Mouse (Mus musculus): ENCODE measurements around the gene Nphp4. TPM values are rescaled to one million over a fixed set of nuclear protein-coding genes. Genes with fewer than 3 reads are reported as not detected.

The Nphp4 gene
- polyA plus RNA-seq, 1 experiment from 2014 or later: 5.7 TPM

- no peaks in the 10 kb centered on the region for H3K27me3 ChIP-seq (replicated peaks; ENCODE audit: control insufficient read depth, insufficient read depth, low read length)
- H3K9ac ChIP-seq (replicated peaks; ENCODE audit: low read depth, low read length): no peak overlapping the region
- no peak for ATAC-seq
- peaks cover 3% of the 10 kb centered on the region; the same call in 1 of the 2 replicates for H3K9me3 ChIP-seq (ENCODE audit: control insufficient read depth, low read length)
- no peak overlapping the region for H3K27ac ChIP-seq (ENCODE audit: low read length)
- no peak overlapping the region for H3K4me2 ChIP-seq (ENCODE audit: low read length)
- H3K36me3 ChIP-seq (ENCODE audit: control insufficient read depth, insufficient read depth): no peaks in the 10 kb centered on the region; the same call in 1 of the 2 replicates
- H3K4me3 ChIP-seq (replicated peaks; ENCODE audit: low read length): no peak overlapping the region
- no peaks in the 10 kb centered on the region for H3K4me1 ChIP-seq (replicated peaks; ENCODE audit: control insufficient read depth, insufficient read depth, low read length)
- 78% methylated on average over 6 of the region's 6 CpGs for WGBS
Observed at GRCm38 (mm10) chr4:152467951-152468350, 8.6 kb upstream of the Nphp4 start.

DNA sequence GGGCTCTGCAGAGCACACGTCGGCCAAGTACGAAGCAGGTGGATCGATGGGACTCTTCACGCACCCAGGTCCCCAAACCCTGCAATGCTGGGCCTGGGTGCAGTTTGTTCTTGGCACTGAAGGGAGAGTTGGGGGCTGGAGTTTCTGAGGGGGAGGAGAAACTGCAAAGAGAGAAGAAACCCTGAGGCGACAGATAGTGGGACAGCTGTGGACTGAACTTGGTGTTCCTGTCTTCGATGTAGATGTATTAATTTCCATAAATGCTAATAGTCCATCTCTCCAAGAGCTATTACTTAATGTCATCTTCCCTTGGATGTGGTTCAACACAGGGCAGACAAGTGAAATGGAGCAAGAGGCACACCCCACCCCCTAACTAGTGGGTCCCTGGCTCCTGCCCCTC lies 565 bp upstream of the Nphp4 start:
- H3K36me3 ChIP-seq (ENCODE audit: control insufficient read depth, insufficient read depth): no peaks in the 10 kb centered on the region; the same call in 1 of the 2 replicates
- no peaks in the 10 kb centered on the region for H3K27me3 ChIP-seq (replicated peaks; ENCODE audit: control insufficient read depth, insufficient read depth, low read length)
- H3K4me3 ChIP-seq (replicated peaks; ENCODE audit: low read length): no peak overlapping the region
- WGBS: 85% methylated on average over 7 of the region's 7 CpGs
- H3K4me1 ChIP-seq (replicated peaks; ENCODE audit: control insufficient read depth, insufficient read depth, low read length): peaks cover 13% of the 10 kb centered on the region
- H3K9ac ChIP-seq (replicated peaks; ENCODE audit: low read depth, low read length): no peak overlapping the region
- H3K4me2 ChIP-seq (ENCODE audit: low read length): no peak overlapping the region
- ATAC-seq: no peak
- H3K9me3 ChIP-seq (ENCODE audit: control insufficient read depth, low read length): peaks cover 3% of the 10 kb centered on the region; the same call in 1 of the 2 replicates
- no peak overlapping the region for H3K27ac ChIP-seq (ENCODE audit: low read length)

DNA sequence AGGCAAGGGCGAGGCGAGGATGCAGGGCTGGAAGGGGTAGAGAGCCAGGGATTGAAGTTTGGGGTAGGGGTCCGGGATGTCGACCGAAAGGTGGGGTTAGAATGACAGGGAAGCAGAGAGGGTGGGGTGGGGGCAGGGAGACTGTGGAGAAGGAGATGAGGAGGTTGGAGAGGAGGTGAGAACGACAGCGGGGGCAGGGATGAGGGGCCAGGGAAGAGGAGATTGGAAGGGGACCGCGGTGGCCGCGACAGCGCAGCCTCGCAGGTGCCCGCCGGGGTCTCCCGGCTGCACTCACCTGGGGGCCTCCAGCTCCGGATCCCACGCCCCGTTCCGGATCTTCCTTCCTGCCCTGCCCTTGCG lies 580 bp downstream of the Nphp4 start:
- H3K27ac ChIP-seq (ENCODE audit: low read length): no peak overlapping the region
- H3K27me3 ChIP-seq (replicated peaks; ENCODE audit: control insufficient read depth, insufficient read depth, low read length): no peaks in the 10 kb centered on the region
- no peaks in the 10 kb centered on the region for H3K9me3 ChIP-seq (ENCODE audit: control insufficient read depth, low read length)
- H3K4me2 ChIP-seq (ENCODE audit: low read length): peak overlapping the region; percentile 86
- H3K4me3 ChIP-seq (replicated peaks; ENCODE audit: low read length): peak overlapping the region; percentile 92
- WGBS: 0% methylated on average over 7 of the region's 21 CpGs
- no peaks in the 10 kb centered on the region; the same call in 1 of the 2 replicates for H3K36me3 ChIP-seq (ENCODE audit: control insufficient read depth, insufficient read depth)
- no peak for ATAC-seq
- H3K9ac ChIP-seq (replicated peaks; ENCODE audit: low read depth, low read length): peak overlapping the region; percentile 74
- H3K4me1 ChIP-seq (replicated peaks; ENCODE audit: control insufficient read depth, insufficient read depth, low read length): peaks cover 13% of the 10 kb centered on the region

GRCm38 (mm10) chr4:152477466-152478223 lies 1.1 kb downstream of the Nphp4 start, which contains the start of gene Kcnab2:
TSS of gene Kcnab2 (minus strand) at chr4:152477871.
- peaks cover 13% of the 10 kb centered on the region for H3K4me1 ChIP-seq (replicated peaks; ENCODE audit: control insufficient read depth, insufficient read depth, low read length)
- H3K4me2 ChIP-seq (ENCODE audit: low read length): peak within 1 kb of the TSS; percentile 86
- peak within 1 kb of the TSS; percentile 85 for H3K27ac ChIP-seq (ENCODE audit: low read length)
- peak within 1 kb of the TSS; percentile 92 for H3K4me3 ChIP-seq (replicated peaks; ENCODE audit: low read length)
- H3K27me3 ChIP-seq (replicated peaks; ENCODE audit: control insufficient read depth, insufficient read depth, low read length): no peaks in the 10 kb centered on the region
- no peaks in the 10 kb centered on the region for H3K36me3 ChIP-seq (ENCODE audit: control insufficient read depth, insufficient read depth)
- peak; percentile 98 for ATAC-seq
- H3K9ac ChIP-seq (replicated peaks; ENCODE audit: low read depth, low read length): peak within 1 kb of the TSS; percentile 93
- under 1% methylated on average over 63 of the region's 63 CpGs for WGBS
- no peaks in the 10 kb centered on the region for H3K9me3 ChIP-seq (ENCODE audit: control insufficient read depth, low read length)

DNA sequence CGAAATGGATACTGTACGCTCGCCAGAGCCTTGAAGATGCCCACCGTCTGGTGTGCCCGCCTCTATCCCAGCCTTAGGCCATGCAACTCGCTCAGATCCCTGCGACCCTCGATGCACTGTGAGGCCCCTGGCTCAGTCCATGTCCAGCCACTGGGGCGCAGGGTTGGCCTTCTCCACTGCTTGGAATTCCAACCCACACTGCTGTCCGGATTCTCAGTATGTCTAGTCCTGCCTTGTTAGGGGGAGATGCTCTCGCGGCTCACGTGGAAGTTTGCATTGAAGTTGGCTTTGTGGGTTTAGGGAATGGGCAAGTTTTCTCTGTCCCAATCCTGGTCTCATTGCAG lies 1.7 kb downstream of the Nphp4 start:
- H3K9me3 ChIP-seq (ENCODE audit: control insufficient read depth, low read length): no peaks in the 10 kb centered on the region
- under 1% methylated on average over 13 of the region's 13 CpGs for WGBS
- peak overlapping the region; percentile 71 for H3K4me2 ChIP-seq (ENCODE audit: low read length)
- H3K36me3 ChIP-seq (ENCODE audit: control insufficient read depth, insufficient read depth): no peaks in the 10 kb centered on the region
- H3K27ac ChIP-seq (ENCODE audit: low read length): peak overlapping the region; percentile 85
- peak overlapping the region; percentile 93 for H3K9ac ChIP-seq (replicated peaks; ENCODE audit: low read depth, low read length)
- ATAC-seq: no peak
- H3K4me1 ChIP-seq (replicated peaks; ENCODE audit: control insufficient read depth, insufficient read depth, low read length): peaks cover 13% of the 10 kb centered on the region
- no peaks in the 10 kb centered on the region for H3K27me3 ChIP-seq (replicated peaks; ENCODE audit: control insufficient read depth, insufficient read depth, low read length)
- peak overlapping the region; percentile 92 for H3K4me3 ChIP-seq (replicated peaks; ENCODE audit: low read length)

- H3K9me3 ChIP-seq (ENCODE audit: control insufficient read depth, low read length): no peaks in the 10 kb centered on the region
- H3K4me1 ChIP-seq (replicated peaks; ENCODE audit: control insufficient read depth, insufficient read depth, low read length): peaks cover 13% of the 10 kb centered on the region
- 52% methylated on average over 8 of the region's 8 CpGs for WGBS
- H3K27me3 ChIP-seq (replicated peaks; ENCODE audit: control insufficient read depth, insufficient read depth, low read length): no peaks in the 10 kb centered on the region
- no peak overlapping the region for H3K4me3 ChIP-seq (replicated peaks; ENCODE audit: low read length)
- H3K9ac ChIP-seq (replicated peaks; ENCODE audit: low read depth, low read length): no peak overlapping the region
- no peak overlapping the region for H3K27ac ChIP-seq (ENCODE audit: low read length)
- H3K36me3 ChIP-seq (ENCODE audit: control insufficient read depth, insufficient read depth): no peaks in the 10 kb centered on the region
- H3K4me2 ChIP-seq (ENCODE audit: low read length): no peak overlapping the region
- ATAC-seq: no peak
Observed at GRCm38 (mm10) chr4:152480426-152480825, 3.9 kb downstream of the Nphp4 start.

GRCm38 (mm10) chr4:152488046-152488445 lies 11.5 kb downstream of the Nphp4 start:
- H3K9ac ChIP-seq (replicated peaks; ENCODE audit: low read depth, low read length): no peak overlapping the region
- H3K27ac ChIP-seq (ENCODE audit: low read length): no peak overlapping the region
- no peaks in the 10 kb centered on the region for H3K36me3 ChIP-seq (ENCODE audit: control insufficient read depth, insufficient read depth)
- ATAC-seq: no peak
- H3K4me2 ChIP-seq (ENCODE audit: low read length): no peak overlapping the region
- no peaks in the 10 kb centered on the region for H3K9me3 ChIP-seq (ENCODE audit: control insufficient read depth, low read length)
- WGBS: 85% methylated on average over 10 of the region's 10 CpGs
- no peak overlapping the region for H3K4me3 ChIP-seq (replicated peaks; ENCODE audit: low read length)
- H3K27me3 ChIP-seq (replicated peaks; ENCODE audit: control insufficient read depth, insufficient read depth, low read length): no peaks in the 10 kb centered on the region
- no peaks in the 10 kb centered on the region for H3K4me1 ChIP-seq (replicated peaks; ENCODE audit: control insufficient read depth, insufficient read depth, low read length)

DNA sequence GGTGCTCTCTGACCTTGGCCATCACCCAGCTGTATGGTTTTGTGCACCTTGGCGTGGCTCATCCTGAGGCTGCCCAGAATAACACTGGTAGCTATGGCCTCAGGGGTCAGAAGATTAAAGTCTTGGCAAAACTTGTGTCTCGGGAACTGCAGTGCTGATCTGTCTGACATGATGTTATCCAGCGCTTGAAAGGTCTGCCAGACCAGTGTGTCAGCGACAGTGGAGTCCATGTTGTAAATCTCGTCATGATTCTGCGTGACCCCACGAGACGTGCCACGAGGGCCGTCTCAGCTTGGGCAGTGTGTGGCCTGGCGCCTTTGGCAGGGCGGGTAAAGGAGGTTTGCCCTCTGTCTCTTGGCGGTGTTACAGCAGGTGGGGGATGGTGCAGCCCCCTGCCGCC lies 13.8 kb downstream of the Nphp4 start:
- H3K9ac ChIP-seq (replicated peaks; ENCODE audit: low read depth, low read length): no peak overlapping the region
- no peak for ATAC-seq
- no peaks in the 10 kb centered on the region for H3K9me3 ChIP-seq (ENCODE audit: control insufficient read depth, low read length)
- H3K4me1 ChIP-seq (replicated peaks; ENCODE audit: control insufficient read depth, insufficient read depth, low read length): peaks cover 4% of the 10 kb centered on the region; the same call in 1 of the 2 replicates
- H3K27me3 ChIP-seq (replicated peaks; ENCODE audit: control insufficient read depth, insufficient read depth, low read length): no peaks in the 10 kb centered on the region
- 89% methylated on average over 14 of the region's 14 CpGs for WGBS
- H3K27ac ChIP-seq (ENCODE audit: low read length): no peak overlapping the region
- no peaks in the 10 kb centered on the region for H3K36me3 ChIP-seq (ENCODE audit: control insufficient read depth, insufficient read depth)
- no peak overlapping the region for H3K4me3 ChIP-seq (replicated peaks; ENCODE audit: low read length)
- no peak overlapping the region for H3K4me2 ChIP-seq (ENCODE audit: low read length)

GRCm38 (mm10) chr4:152491250-152491899 lies 14.9 kb downstream of the Nphp4 start:
- H3K4me2 ChIP-seq (ENCODE audit: low read length): no peak overlapping the region
- H3K4me1 ChIP-seq (replicated peaks; ENCODE audit: control insufficient read depth, insufficient read depth, low read length): peaks cover 4% of the 10 kb centered on the region
- no peaks in the 10 kb centered on the region for H3K27me3 ChIP-seq (replicated peaks; ENCODE audit: control insufficient read depth, insufficient read depth, low read length)
- no peaks in the 10 kb centered on the region for H3K9me3 ChIP-seq (ENCODE audit: control insufficient read depth, low read length)
- H3K9ac ChIP-seq (replicated peaks; ENCODE audit: low read depth, low read length): no peak overlapping the region
- H3K27ac ChIP-seq (ENCODE audit: low read length): no peak overlapping the region
- no peak overlapping the region for H3K4me3 ChIP-seq (replicated peaks; ENCODE audit: low read length)
- no peak for ATAC-seq
- 54% methylated on average over 15 of the region's 15 CpGs for WGBS
- no peaks in the 10 kb centered on the region for H3K36me3 ChIP-seq (ENCODE audit: control insufficient read depth, insufficient read depth)

Measured in forebrain, embryonic 16.5 days (tissue).